Mouse (Mus musculus) forebrain, embryonic 13.5 days (tissue): Measurements from ENCODE around the gene Tuba8. TPM values are rescaled to one million over a fixed set of nuclear protein-coding genes. Genes with fewer than 3 reads are reported as not detected.

Source experiments
- polyA plus RNA-seq: library from polyadenylated mRNA; unstranded; fragments of >200 nt; fragmentation: Nextera tagmentation; extraction: Ambion mirVana; gene quantifications from 2 replicates; pipeline ENCODE4 v1.2.1, GENCODE M21; 2015

Gene Tuba8
- polyA plus RNA-seq, 1 experiment from 2014 or later: not detected

Other genes with a start within 250 kb of the Tuba8 start
- gene Mical3, start 79.7 kb upstream of the Tuba8 start, polyA plus RNA-seq: 20.9 and 25.5 TPM in 2 replicates
- gene Pex26, start 27.0 kb upstream of the Tuba8 start, polyA plus RNA-seq: 9.5 and 11.3 TPM in 2 replicates
- 0.76 and 0.84 TPM in 2 replicates for gene Usp18, start 35.2 kb downstream of the Tuba8 start, polyA plus RNA-seq
- gene Slc6a13, start 89.5 kb downstream of the Tuba8 start, polyA plus RNA-seq: 4.1 and 7.7 TPM in 2 replicates
- 0.35 and 0.64 TPM in 2 replicates for gene Slc6a12, start 132.4 kb downstream of the Tuba8 start, polyA plus RNA-seq